Mouse (Mus musculus): ENCODE measurements at regions not wholly inside any gene's neighbourhood (a gene's known extent, or its start where the extent isn't known, plus 50 kb on each side); places are given as distances from the start of the nearest gene placed in this dataset. TPM values are rescaled to one million over a fixed set of nuclear protein-coding genes. Genes with fewer than 3 reads are reported as not detected.

Small RNA genes lying in the stretch of these regions (microRNA-seq; reads per million reads assigned to microRNA genes)
- gene Mir6348, result not detected
- not detected for gene Mir6354
